ENCODE assay signal across 18 mouse cellular contexts in genomic region chr7:114459909-114460308, GRCm38 (mm10). TPM values are rescaled to one million over a fixed set of nuclear protein-coding genes. Genes with fewer than 3 reads are reported as not detected.
DNase-seq lines count a peak whose midpoint lies in the region; ATAC-seq and TF ChIP-seq lines count a peak whose summit lies in the region.
"Had no signal": no experiment of that assay in that cellular context is flagged by ENCODE, and none has a peak within 500 bp of the region (broad histone marks: within the 10 kb centered on the region; RNA-seq: fewer than 3 reads in every experiment).

No protein-coding gene starts in this region.

- no peak for TF ChIP-seq EP300 in lung, postnatal 0 days (IDR thresholded peaks at IDR 0.05)

- 53% methylated on average over 1 of the region's 1 CpGs for WGBS in lung, postnatal 0 days
- 46% methylated on average over 1 of the region's 1 CpGs for WGBS in liver, embryonic 16.5 days (ENCODE audit: insufficient replicate concordance)
- WGBS in intestine, postnatal 0 days, result 59% methylated on average over 1 of the region's 1 CpGs

- H3K9ac ChIP-seq in lung, postnatal 0 days (replicated peaks; ENCODE audit: low read depth), result no peak overlapping the region
- no peak overlapping the region for H3K9ac ChIP-seq in liver, embryonic 16.5 days (ENCODE audit: low read depth, low read length)
- no peak overlapping the region for H3K9ac ChIP-seq in intestine, postnatal 0 days (ENCODE audit: low read depth, low read length)
- H3K9ac ChIP-seq: embryonic facial prominence, embryonic 12.5 days; forebrain, embryonic 15.5 days had no signal

- intact Hi-C loops in heart, postnatal 10 days (cut with DNase I), result no loop called here

- no peak for TF ChIP-seq CTCF in lung, postnatal 0 days (IDR thresholded peaks at IDR 0.05)
- no peak for TF ChIP-seq CTCF in intestine, postnatal 0 days (IDR thresholded peaks at IDR 0.05; ENCODE audit: low read depth)

- H3K36me3 ChIP-seq in lung, postnatal 0 days (ENCODE audit: insufficient read depth, low read length), result no peaks in the 10 kb centered on the region
- no peaks in the 10 kb centered on the region for H3K36me3 ChIP-seq in liver, embryonic 16.5 days (ENCODE audit: control insufficient read depth, insufficient read depth)
- no peaks in the 10 kb centered on the region for H3K36me3 ChIP-seq in intestine, postnatal 0 days (ENCODE audit: control insufficient read depth, insufficient read depth)
- H3K36me3 ChIP-seq: embryonic facial prominence, embryonic 12.5 days; forebrain, embryonic 15.5 days had no signal

- H3K4me1 ChIP-seq in lung, postnatal 0 days (ENCODE audit: insufficient read depth, low read depth, low read length), result no peaks in the 10 kb centered on the region
- H3K4me1 ChIP-seq in liver, embryonic 16.5 days (ENCODE audit: control insufficient read depth, low read depth, low read length), result peaks cover 2% of the 10 kb centered on the region; the same call in 1 of the 2 replicates
- no peaks in the 10 kb centered on the region for H3K4me1 ChIP-seq in intestine, postnatal 0 days (replicated peaks; ENCODE audit: control insufficient read depth, insufficient read depth, low read length)
- H3K4me1 ChIP-seq: embryonic facial prominence, embryonic 12.5 days; forebrain, embryonic 15.5 days; heart, embryonic 10.5 days had no signal

- H3K9me3 ChIP-seq in lung, postnatal 0 days (ENCODE audit: low read length), result no peaks in the 10 kb centered on the region
- no peaks in the 10 kb centered on the region for H3K9me3 ChIP-seq in liver, embryonic 16.5 days (replicated peaks; ENCODE audit: control insufficient read depth, low read length)
- H3K9me3 ChIP-seq in intestine, postnatal 0 days (ENCODE audit: control insufficient read depth), result no peaks in the 10 kb centered on the region
- H3K9me3 ChIP-seq: embryonic facial prominence, embryonic 12.5 days; forebrain, embryonic 15.5 days; heart, embryonic 10.5 days had no signal

- peak; percentile 18 for DNase-seq in lung, postnatal 0 days (ENCODE audit: low spot score)
- no peak for DNase-seq in lung, adult 18-20 months
- no peak for DNase-seq in heart, postnatal 10 days
- DNase-seq: adrenal gland, postnatal 14 days; cerebellum, adult 2 months; cerebellum, postnatal 10 days; gastrocnemius, postnatal 36 days; heart, adult 18-20 months had no signal

- no peaks in the 10 kb centered on the region for H3K27me3 ChIP-seq in lung, postnatal 0 days (replicated peaks; ENCODE audit: insufficient read depth, low read length)
- H3K27me3 ChIP-seq in liver, embryonic 16.5 days (ENCODE audit: control insufficient read depth, insufficient read depth, low read depth, low read length), result no peaks in the 10 kb centered on the region
- H3K27me3 ChIP-seq in intestine, postnatal 0 days (replicated peaks; ENCODE audit: control insufficient read depth, insufficient read depth, low read length), result no peaks in the 10 kb centered on the region
- H3K27me3 ChIP-seq: CH12.LX; embryonic facial prominence, embryonic 12.5 days; forebrain, embryonic 15.5 days; Patski had no signal

- no peak overlapping the region for H3K4me2 ChIP-seq in lung, postnatal 0 days (replicated peaks; ENCODE audit: low read depth, low read length)
- H3K4me2 ChIP-seq in liver, embryonic 16.5 days (ENCODE audit: low read depth, low read length), result no peak overlapping the region
- no peak overlapping the region for H3K4me2 ChIP-seq in intestine, postnatal 0 days (replicated peaks; ENCODE audit: low read depth)
- H3K4me2 ChIP-seq: embryonic facial prominence, embryonic 12.5 days; forebrain, embryonic 15.5 days had no signal

- no peak overlapping the region for H3K4me3 ChIP-seq in lung, postnatal 0 days (ENCODE audit: low read depth, low read length)
- H3K4me3 ChIP-seq in liver, embryonic 16.5 days (ENCODE audit: low read depth, low read length), result no peak overlapping the region
- no peak overlapping the region for H3K4me3 ChIP-seq in intestine, postnatal 0 days (ENCODE audit: low read depth, low read length)
- H3K4me3 ChIP-seq: embryonic facial prominence, embryonic 12.5 days; forebrain, embryonic 15.5 days; heart, embryonic 10.5 days had no signal

- H3K27ac ChIP-seq in lung, postnatal 0 days (ENCODE audit: low read length), result no peak overlapping the region
- H3K27ac ChIP-seq in liver, embryonic 16.5 days (ENCODE audit: low read length), result no peak overlapping the region
- H3K27ac ChIP-seq in intestine, postnatal 0 days (ENCODE audit: low read depth, low read length), result no peak overlapping the region
- H3K27ac ChIP-seq: embryonic facial prominence, embryonic 12.5 days; forebrain, embryonic 15.5 days; heart, embryonic 10.5 days had no signal

- no peak for ATAC-seq in lung, postnatal 0 days
- 0 out of 2 replicates have a peak, but pooled peaks have one; percentile 13 for ATAC-seq in liver, embryonic 16.5 days (ENCODE audit: low read depth)
- ATAC-seq in monocyte, adult 5-6 weeks (replicated peaks; ENCODE audit: insufficient number of reproducible peaks, low FRiP score, low TSS enrichment, poor library complexity, severe bottlenecking), result peak; percentile 58
- ATAC-seq in intestine, postnatal 0 days, result no peak
- ATAC-seq: activated CD4-positive, CD25-positive, alpha-beta regulatory T cell, adult 4 months; forebrain, embryonic 15.5 days; hindbrain, embryonic 16.5 days; Patski had no signal

RNA-seq across cellular contexts. Expression of gene Pde3b, which starts 44.8 kb away (rescaled TPM):
- polyA plus RNA-seq in lung, postnatal 0 days (2015; fragmentation: Nextera tagmentation; extraction: Ambion mirVana), result 2.7 and 3.0 TPM in 2 replicates
- 1.7 and 2.0 TPM in 2 replicates for polyA plus RNA-seq in liver, embryonic 16.5 days (2015; fragmentation: Nextera tagmentation; extraction: Ambion mirVana)
- total RNA-seq in monocyte, adult 5-6 weeks (2017), result 58.9 to 108 TPM (median 74.6 TPM) in 3 replicates
- 1.7 and 2.1 TPM in 2 replicates for polyA plus RNA-seq in intestine, postnatal 0 days (2015; fragmentation: Nextera tagmentation; extraction: Ambion mirVana)
- total RNA-seq in heart, postnatal 10 days (2021), result 10 to 100 TPM in 1 of 2 experiments, 1 to 10 TPM in 1; 9.1 to 13.9 TPM

Comparison
In these comparisons a context has a peak if more than half of its experiments do, and no peak if none do; other contexts are left out.
1. ATAC-seq: peak in liver, embryonic 16.5 days (single experiment) and monocyte, adult 5-6 weeks (single experiment); none in lung, postnatal 0 days (single experiment) and intestine, postnatal 0 days (single experiment).